Mouse (Mus musculus) T-helper 17 cell (primary cell): ENCODE data around the gene Rpl21.

Experiments used
- in situ Hi-C, 2 experiments: fragments of 300-600 bp; cut with MboI, MseI; formaldehyde crosslinking; loops; 1 replicate in 1 of 2; 2 replicates in 1 of 2; pipeline ENCODE4 v1.15.1; 2025; ENCODE audit warnings: high pct_unique_total_duplicates in 2 of 2

Rpl21 gene

DNA sequence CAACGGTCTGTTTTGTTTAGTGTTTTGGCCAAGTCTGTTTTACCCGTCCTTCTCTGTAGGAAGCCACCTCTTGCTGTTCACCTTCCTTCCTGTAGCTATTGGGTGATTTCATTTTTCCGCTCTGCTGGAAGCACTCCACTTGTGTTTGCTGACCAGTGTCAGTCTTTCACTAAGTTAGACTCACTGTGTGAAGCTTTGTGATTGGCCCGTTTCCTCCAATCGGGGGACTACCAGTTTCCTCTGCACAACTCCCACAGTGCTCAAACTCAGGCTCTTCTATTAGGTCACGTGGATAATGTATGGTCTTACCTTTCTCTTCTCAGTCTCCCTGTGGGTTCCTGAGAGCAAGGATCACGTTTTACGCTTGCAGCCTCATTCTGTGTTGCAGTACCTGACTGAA lies 3.2 kb upstream of the Rpl21 start:
- in situ Hi-C loops = loop anchor here in 1 of 2 experiments (25.0 kb wide), 1 partner anchor 592 kb away; the partner anchor contains the start of gene Cdk8

DNA sequence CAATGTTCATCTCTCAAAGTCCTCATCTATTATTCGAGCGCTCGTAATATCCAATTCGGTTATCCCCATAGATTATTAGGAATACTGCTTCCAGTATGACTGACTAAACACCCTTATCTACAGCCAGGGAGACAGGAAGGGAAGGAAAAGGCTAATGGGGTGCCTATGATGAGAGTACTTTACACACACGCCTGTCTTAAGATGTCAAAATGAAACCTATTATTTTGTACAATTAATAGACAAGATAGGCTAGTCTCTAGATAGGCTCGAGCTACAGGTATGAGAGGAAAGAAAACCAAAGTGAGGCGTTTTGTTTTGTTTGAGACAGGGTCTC lies 288 bp upstream of the Rpl21 start:
- in situ Hi-C loops = loop anchor here in 1 of 2 experiments (25.0 kb wide), 1 partner anchor 595 kb away; the partner anchor contains the start of gene Cdk8

DNA sequence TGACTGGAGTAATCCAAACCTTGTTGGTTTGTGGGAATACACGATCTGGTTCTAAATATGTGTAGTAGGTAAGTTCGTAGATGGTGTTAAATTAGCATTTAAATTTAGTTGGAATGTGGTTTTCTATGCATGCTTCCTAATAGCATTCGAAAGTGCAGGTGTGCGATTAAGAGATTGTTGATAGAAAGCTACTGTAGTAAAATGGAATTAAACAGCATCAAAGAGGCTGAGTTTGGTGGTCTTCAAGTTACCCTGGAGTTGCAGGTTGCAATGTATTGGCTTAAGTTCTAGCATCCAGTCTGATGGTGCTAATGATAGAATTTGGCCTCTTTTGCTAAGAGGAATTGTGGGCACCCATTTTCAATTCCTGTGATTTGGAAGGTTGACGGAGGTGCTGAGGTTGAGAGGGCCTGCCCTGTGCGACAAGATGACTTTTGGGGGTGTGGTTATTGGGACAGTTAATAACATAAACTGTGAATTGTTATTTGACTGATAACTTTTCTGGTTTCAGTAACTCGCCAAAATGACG lies 1.0 kb downstream of the Rpl21 start:
- in situ Hi-C loops = loop anchor here in 1 of 2 experiments (25.0 kb wide), 1 partner anchor 596 kb away; the partner anchor contains the start of gene Cdk8

DNA sequence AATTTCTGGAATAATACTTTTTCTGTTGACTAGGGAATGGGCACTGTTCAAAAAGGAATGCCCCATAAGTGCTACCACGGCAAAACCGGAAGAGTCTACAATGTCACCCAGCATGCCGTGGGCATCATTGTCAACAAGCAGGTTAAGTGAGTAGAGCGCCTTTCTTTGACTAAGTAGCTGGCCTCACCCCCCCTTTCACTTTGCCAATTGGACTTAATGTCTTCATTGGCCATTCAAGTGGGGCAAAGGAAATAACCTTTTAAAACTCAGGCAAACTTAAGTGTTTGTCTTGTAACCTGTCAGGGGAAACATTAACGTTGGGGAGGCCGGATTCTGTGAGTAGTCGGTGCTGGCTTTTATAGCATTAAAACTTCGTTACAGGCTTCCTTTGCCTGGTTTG lies 2.3 kb downstream of the Rpl21 start:
- in situ Hi-C loops = loop anchor here in 1 of 2 experiments (25.0 kb wide), 1 partner anchor 598 kb away; the partner anchor contains the start of gene Cdk8

DNA sequence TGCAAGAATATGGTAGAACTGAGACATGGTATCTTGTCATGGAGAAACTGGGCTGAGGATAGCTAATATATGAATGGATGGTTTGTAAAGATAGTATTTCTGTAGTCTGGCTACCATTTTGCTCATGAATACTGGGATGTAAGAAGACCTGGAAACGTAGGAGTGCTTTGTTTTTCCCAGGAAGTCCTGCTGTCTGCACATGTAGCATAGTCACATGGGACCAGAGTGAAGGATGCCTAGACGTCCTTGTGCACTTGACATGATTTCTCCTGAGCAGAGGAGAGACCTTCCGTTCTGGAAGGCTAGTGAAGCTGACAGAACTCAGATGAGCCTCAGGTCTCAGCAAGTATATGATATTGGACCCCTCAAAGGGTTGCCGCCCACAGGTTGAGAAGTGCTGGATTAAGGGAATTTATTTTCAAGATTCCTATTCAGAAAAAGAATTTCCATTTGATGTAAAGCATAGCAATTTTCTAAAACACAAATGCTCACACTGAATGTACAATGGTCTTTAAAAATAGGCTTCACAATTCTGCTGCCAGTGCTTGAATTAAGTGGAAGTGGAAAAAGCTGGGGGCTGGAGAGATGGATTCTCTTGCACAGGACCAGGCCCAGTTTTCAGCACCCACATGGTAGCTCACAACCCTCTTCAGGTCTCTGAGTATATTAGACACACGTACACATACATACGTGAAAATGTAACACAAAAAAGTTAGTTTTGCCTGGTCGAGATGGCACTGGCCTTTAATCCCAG lies 5.5 kb downstream of the Rpl21 start:
- in situ Hi-C loops = loop anchor here in 1 of 2 experiments (25.0 kb wide), 1 partner anchor 601 kb away; the partner anchor contains the start of gene Cdk8

DNA sequence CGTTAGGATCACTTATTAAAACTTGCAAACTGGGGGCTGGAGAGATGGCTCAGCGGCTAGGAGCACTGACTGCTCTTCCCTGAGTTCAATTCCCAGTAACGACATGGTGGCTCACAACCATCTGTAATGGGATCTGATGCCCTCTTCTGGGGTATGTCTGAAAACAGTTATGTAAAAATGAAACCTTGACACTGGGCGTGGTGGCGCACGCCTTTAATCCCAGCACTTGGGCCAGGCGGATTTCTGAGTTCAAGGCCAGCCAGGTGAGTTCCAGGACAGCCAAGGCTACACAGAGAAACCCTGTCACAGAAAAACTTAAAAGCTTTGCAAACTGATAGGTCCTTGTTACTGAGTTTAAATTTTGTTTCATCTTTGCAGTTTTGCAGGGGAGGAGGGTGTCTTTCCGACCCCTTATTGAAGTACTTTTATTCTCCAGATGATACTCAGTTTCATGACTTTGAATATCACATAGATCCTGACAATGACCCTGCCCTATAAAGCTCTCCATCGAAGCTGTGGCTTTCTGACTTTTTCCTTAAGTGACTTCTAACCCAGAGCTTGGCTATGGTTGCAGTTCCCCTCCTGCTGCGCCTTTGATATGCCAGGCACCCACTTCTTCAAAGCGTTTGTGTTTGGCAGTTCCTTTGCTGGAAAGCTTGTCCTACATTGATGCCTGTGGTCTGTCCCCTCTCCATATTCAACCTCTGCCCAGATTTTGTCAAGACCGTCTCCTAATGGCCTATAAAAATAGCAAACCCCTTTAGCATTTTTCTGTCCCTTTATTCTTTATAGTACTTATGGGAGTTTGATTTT lies 6.4 kb downstream of the Rpl21 start:
- in situ Hi-C loops = loop anchor here in 1 of 2 experiments (25.0 kb wide), 1 partner anchor 602 kb away; the partner anchor contains the start of gene Cdk8

DNA sequence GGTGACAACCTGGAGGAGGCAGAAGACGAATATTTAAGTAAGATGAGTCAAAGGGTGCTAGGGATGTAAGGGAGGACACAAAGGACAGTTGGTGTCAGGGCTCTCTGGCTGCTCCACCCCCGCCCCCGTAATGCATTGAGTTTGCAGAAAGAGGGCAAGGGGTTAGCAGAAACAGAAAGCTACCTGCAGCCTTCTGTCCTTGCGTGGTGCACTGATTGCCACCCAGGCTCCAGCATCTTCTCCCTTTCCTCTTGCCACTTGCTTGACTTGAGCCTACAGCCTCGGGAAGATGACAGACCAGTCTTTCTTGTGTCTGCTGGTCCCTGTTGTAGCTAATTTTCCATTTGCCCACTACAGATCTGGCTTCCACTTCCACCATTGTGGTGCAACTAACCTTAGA lies 7.1 kb downstream of the Rpl21 start:
- in situ Hi-C loops = loop anchor here in 1 of 2 experiments (25.0 kb wide), 1 partner anchor 602 kb away; the partner anchor contains the start of gene Cdk8

DNA sequence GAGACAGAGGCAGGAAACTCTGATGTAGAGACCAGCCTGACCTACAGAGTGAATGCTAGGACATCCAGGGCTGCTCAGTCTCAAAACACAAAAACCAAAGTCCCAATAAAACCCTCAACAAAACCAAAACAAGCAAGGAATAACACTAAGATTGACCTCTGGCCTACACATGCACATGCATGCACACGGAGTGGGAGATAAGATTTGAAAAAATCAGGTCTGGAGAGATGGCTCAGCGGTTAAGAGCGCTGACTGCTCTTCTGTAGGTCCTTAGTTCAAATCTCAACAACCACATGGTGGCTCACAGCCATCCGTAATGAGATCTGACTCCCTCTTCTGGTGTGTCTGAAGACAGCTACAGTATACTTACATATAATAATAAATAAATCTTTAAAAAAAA lies 7.7 kb downstream of the Rpl21 start:
- in situ Hi-C loops = loop anchor here in 1 of 2 experiments (25.0 kb wide), 1 partner anchor 603 kb away; the partner anchor contains the start of gene Cdk8

DNA sequence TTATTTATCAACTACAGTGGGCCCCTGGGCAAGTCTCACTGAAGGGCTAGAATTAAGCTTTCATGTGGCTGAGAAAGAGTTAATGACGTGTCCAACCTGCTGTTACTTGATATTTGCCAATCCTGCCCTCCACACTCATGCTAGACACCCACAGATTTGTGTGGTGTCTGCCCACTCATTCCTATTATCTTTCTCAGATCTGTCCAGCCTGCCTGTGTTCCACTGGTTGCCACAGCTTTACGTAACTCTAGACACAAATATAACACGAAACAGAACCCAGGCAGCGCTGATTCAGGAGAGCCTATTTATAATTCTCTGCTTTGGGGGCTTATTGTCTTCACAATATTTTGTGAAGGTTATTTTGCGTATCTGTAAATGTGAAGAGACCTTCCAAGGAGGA lies 8.6 kb downstream of the Rpl21 start:
- in situ Hi-C loops = loop anchor here in 1 of 2 experiments (25.0 kb wide), 1 partner anchor 604 kb away; the partner anchor contains the start of gene Cdk8

DNA sequence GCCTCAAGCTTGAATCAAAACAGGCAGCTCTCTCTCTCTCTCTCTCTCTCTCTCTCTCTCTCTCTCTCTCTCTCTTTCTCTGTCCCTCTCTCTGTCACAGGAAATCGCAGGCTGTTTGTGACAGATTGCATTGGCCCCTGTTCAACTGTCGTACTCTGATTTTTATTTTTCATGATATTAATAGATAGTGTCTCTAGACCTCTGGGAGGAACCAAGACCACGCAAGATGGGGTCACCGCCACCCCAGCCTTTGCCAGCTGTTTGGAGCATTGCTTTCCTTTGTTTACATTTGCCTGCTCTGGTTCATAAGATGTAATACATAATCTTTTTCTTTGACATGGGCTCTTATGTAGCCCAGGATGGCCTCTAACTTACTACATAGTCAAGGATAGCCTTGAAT lies 9.3 kb downstream of the Rpl21 start:
- in situ Hi-C loops = loop anchor here in 1 of 2 experiments (25.0 kb wide), 1 partner anchor 605 kb away; the partner anchor contains the start of gene Cdk8

DNA sequence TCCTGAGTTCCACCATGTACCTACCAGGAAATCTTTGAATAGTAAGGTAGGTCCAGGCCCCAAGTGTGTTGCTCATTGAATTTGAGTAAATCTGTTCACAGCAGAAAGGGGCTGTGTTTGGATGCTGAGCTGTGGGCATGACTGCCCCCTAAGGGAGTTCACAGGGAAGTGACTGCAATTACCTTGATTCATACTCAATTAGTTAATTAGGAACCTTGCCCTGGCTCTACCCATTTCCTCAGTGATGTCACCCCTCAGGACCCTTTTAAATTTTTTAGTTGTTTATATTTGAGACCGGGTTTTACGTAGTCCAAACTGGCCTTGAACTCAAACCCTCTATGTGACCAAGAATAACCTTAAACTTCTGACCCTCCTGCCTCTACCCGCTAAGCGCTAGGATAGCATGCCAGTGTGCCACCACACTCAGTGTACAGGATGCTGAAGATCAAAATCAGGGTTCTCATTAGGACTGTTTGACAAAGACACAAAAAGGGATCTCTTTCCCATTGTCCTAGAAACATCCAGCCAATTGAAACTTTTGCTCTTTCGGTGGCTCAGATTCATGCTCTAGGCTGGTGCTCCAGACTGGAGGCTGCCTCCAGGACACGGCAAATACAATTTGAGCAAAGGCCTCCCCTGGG lies 11.7 kb downstream of the Rpl21 start:
- in situ Hi-C loops = loop anchor here in 1 of 2 experiments (25.0 kb wide), 1 partner anchor 607 kb away; the partner anchor contains the start of gene Cdk8

DNA sequence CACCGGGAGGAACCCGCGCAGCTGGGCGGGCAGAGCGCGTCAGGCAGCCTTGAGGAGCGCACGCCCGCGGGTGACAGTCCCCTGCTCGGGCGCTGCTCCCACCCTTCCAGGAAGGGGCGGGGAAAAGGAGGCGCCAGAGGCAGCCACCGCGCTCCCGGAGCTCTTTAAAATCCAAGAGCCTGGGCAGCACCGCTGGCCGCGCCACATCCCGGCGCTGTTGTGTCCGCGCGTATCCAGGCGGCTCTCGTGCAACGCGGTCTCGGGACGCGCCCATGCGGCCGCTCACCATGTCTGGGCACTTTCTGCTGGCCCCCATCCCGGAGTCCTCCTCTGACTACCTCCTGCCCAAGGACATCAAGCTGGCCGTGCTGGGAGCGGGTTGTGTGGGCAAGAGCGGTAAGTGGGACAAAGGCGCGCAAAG lies 12.3 kb downstream of the Rpl21 start, which contains the start of gene Rasl11a:
Gene Rasl11a, plus strand, starts transcription at position 127 of the 421 bp plus-strand sequence.
- in situ Hi-C loops = loop anchor here in 1 of 2 experiments (25.0 kb wide), 1 partner anchor 608 kb away; the partner anchor contains the start of gene Cdk8

DNA sequence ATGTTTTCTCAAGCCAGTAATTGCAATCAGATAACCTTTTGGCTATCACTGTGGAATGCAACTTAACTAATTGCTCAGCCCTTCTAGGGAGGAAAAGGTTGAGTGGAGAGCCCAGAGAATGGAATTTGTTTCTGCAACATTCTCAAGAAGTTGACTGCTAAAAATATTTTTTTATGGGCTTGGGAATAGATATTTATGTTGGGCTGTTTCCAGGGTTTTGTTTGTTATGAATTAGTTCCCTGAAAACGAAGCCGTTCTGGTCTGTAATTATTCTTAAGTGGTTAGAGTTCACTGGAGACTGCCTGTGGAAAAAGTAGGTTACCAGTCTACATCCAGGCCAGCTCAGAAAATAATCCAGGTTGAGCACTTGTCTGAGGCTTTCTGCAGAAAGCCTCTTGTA lies 13.8 kb downstream of the Rpl21 start:
- in situ Hi-C loops = loop anchor here in 1 of 2 experiments (25.0 kb wide), 1 partner anchor 609 kb away; the partner anchor contains the start of gene Cdk8

DNA sequence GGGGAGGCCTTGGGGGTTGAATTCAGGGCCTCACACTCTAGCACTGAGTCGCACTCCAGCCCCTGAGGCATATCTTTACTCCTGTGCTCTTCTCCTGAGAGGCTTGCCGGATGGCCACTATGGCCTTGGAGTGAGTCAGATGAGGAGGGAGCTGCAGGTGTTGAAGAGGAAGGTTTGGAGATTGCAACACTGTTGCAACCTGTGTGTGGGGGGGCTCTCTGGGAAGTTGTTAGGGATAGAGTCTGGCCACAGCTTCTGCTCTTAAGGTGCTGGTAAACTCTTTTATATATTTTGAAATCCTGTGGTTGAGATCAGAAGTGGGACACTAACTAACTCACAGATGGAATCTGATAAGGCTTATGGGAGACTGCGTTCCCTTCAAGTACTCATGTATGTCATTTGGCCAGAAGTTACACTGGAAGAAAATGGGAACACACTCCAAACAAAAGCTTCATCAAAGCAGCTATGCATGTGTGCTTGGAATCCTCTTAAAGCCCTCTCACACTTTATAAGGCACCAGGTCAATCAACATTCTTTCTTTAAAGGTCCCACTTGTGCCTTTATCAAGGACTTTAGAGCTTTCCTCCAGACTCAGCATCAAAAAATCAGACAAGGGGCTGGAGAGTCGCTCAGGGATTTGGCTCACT lies 16.4 kb downstream of the Rpl21 start:
- in situ Hi-C loops = loop anchor here in 1 of 2 experiments (25.0 kb wide), 1 partner anchor 612 kb away; the partner anchor contains the start of gene Cdk8

DNA sequence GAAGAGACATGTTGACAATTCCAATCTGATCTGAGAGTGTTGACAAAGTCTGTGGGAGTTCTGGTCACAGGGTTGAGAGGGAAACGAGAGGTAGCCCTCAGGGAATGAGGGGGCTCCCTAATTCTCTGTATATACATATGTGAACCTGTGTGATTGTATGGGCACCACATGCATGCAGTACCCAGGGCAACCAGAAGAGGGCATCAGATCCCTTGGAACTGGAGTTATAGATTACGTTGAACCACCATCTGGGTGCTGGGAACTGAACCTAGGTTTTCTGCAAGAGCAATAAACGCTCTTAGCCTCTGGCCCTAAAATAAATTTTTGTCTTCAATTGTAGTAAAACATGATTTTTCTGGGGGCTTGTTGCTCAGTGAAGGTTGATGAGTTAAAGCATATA lies 23.4 kb downstream of the Rpl21 start:
- in situ Hi-C loops = loop anchor here in 1 of 2 experiments (25.0 kb wide), 1 partner anchor 869 kb away; no protein-coding TSS in a partner anchor

DNA sequence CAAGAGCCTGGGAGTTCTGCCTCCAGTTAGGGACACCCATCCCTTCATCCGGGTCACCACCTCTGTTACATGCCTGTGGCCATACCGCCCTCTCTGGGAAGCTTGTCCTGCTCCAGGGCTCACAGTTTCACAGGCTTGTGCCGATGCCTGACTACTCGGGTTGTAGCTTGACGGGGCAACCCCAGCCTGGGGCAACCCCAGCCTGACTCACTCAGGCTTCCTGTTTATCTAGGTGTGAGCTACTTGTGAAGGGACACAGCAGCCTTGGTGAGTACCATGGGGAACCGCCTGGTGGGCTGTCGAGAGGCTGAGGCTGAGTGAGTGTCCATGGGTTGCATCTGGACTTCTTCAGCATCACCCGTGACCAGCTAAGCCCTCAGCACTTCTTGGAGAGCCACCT lies 24.9 kb downstream of the Rpl21 start:
- in situ Hi-C loops = loop anchor here in 1 of 2 experiments (25.0 kb wide), 1 partner anchor 870 kb away; no protein-coding TSS in a partner anchor

DNA sequence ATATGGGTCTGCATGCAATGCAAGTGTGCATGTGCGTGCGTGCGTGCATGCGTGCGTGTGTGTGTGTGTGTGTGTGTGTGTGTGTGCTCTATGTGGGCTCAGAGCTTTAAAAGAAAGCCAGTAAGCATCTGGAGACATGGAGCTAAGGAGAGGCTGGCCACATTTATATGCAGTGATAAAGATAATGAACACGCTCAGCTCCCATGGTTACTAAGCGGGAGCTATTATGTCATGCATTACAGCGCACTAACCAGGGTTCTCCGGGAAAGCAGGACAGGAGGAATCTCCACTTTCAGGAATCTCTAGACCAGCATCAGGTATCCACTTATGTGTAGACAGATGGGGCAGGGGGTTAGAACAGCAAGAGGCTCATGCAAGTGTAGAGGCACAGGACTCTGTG lies 26.1 kb downstream of the Rpl21 start:
- in situ Hi-C loops = loop anchor here in 1 of 2 experiments (25.0 kb wide), 1 partner anchor 871 kb away; no protein-coding TSS in a partner anchor

DNA sequence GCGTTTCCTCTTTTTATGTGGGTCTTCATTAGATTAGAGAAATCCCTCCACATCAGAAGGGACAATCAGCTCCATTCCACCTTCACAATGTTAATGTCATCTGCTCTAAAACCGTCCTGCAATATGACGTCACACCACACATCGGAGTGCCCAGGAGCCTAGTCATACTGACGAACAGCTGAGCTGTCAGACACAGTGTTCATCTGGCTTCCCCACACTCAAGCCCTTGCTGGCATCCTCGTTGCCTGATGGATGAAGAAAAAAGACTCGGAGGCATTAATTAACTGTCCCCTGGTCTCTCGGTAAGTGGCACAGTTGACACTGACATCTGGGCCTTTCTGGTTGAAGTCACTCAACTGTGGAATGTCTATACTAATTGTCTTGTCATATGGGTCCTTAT lies 26.6 kb downstream of the Rpl21 start:
- in situ Hi-C loops = loop anchor here in 1 of 2 experiments (25.0 kb wide), 1 partner anchor 872 kb away; no protein-coding TSS in a partner anchor

DNA sequence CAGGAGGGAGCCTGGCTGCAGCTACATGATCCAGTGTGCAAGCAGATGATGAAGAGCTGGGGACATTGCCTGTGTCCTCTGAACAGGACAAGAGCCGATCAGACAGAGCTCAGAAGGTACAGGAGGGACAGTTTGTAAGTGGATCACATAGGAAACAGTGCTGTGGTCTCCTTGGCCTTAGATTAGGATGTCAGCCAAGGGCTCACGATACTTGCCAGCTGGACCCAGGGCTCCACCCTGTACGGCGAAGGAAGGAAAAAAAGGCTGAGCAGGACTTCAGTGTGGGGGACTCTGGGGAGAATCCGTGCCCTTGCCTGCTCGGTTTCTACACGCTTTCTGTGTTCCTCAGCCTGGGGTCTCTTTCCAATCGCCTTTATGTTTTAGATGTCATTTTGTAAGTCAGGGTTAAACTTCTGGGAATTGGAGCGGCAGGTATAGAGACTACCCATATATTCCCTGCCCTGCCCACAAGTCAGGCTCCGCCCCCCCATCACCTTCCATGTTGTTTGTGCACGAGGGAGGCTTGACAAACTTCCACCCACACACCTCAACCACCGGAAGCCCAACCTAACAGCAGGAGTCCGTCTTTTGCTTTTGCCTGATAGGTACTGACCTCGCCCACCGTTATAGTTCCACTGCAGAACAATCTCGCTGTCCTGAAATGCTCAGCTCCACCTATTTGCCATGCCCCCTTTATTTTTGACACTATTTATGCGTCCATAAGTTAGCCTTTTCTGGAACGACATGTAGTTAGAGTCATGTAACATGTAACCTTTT lies 27.7 kb downstream of the Rpl21 start:
- in situ Hi-C loops = loop anchor here in 1 of 2 experiments (25.0 kb wide), 1 partner anchor 873 kb away; no protein-coding TSS in a partner anchor
